21 mouse cellular contexts compared by ENCODE assay signal in the genomic region with DNA sequence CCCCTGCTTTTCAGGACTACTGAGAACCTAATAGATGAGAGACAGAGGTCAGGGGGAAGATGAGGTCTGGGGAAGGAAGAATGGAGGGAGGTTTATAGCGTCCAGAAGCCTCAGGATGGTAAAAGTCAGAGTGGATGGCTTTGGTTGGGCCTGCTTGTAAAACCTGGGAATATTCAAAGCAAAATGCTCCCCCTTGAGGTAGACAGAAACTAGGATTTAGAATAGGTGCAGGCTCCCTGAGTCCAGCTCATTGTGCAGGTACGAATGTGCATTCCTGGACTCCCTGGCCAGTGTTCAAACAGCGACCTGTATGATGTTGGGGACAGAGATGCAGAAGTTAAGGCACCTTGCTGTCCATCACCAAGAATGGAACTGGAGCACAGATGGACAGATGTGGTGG. TPM values are rescaled to one million over a fixed set of nuclear protein-coding genes. Genes with fewer than 3 reads are reported as not detected.
DNase-seq lines count a peak whose midpoint lies in the region; ATAC-seq and TF ChIP-seq lines count a peak whose summit lies in the region.
"Had no signal": no experiment of that assay in that cellular context is flagged by ENCODE, and none has a peak within 500 bp of the region (broad histone marks: within the 10 kb centered on the region; RNA-seq: fewer than 3 reads in every experiment).

No protein-coding gene starts in this region.

- no peak for TF ChIP-seq POLR2A in olfactory bulb, adult 2 months (IDR thresholded peaks at IDR 0.05; ENCODE audit: insufficient read depth, low read depth, low read length)

- H3K27ac ChIP-seq in layer of hippocampus, adult 2 months: no peak overlapping the region
- no peak overlapping the region for H3K27ac ChIP-seq in midbrain, postnatal 0 days (ENCODE audit: low read depth, low read length)
- H3K27ac ChIP-seq in midbrain, embryonic 13.5 days: no peak overlapping the region
- H3K27ac ChIP-seq in olfactory bulb, adult 2 months (ENCODE audit: insufficient read depth, low read depth, low read length): peak overlapping the region; percentile 35; the same call in 1 of the 2 replicates
- H3K27ac ChIP-seq: embryonic facial prominence, embryonic 12.5 days; heart, embryonic 13.5 days had no signal

- H3K36me3 ChIP-seq in midbrain, postnatal 0 days (ENCODE audit: insufficient read depth, low read length): no peaks in the 10 kb centered on the region
- H3K36me3 ChIP-seq in midbrain, embryonic 13.5 days: no peaks in the 10 kb centered on the region
- H3K36me3 ChIP-seq: embryonic facial prominence, embryonic 12.5 days; heart, embryonic 13.5 days had no signal

- peak; percentile 66 for TF ChIP-seq CTCF in layer of hippocampus, adult 2 months (conservative IDR thresholded peaks at IDR 0.05)
- peak; percentile 66 for TF ChIP-seq CTCF in midbrain, postnatal 0 days (IDR thresholded peaks at IDR 0.05)
- no peak for TF ChIP-seq CTCF in olfactory bulb, adult 2 months (IDR thresholded peaks at IDR 0.05; ENCODE audit: insufficient read depth, low read depth, low read length)

- no peak overlapping the region for H3K4me2 ChIP-seq in midbrain, postnatal 0 days (ENCODE audit: low read depth, low read length, poor library complexity, severe bottlenecking)
- no peak overlapping the region for H3K4me2 ChIP-seq in midbrain, embryonic 13.5 days (replicated peaks)
- H3K4me2 ChIP-seq: embryonic facial prominence, embryonic 12.5 days; heart, embryonic 13.5 days had no signal

- no peak for DNase-seq in frontal cortex, postnatal 36 days (ENCODE audit: low spot score in 2 of 2)
- no peak for DNase-seq in layer of hippocampus, adult 2 months (ENCODE audit: low spot score in 2 of 2)
- DNase-seq in layer of hippocampus, adult 9-11 months: no peak
- peak; percentile 53 for DNase-seq in midbrain, postnatal 0 days (ENCODE audit: low spot score)
- DNase-seq: adrenal gland, adult 2 months; adrenal gland, postnatal 25 days; cerebellum, adult 2 months; cerebellum, postnatal 10 days; gastrocnemius, postnatal 14 days; heart, postnatal 36 days had no signal

- H3K27me3 ChIP-seq in midbrain, postnatal 0 days (ENCODE audit: insufficient read depth, low read length): no peaks in the 10 kb centered on the region
- H3K27me3 ChIP-seq in midbrain, embryonic 13.5 days: no peaks in the 10 kb centered on the region
- H3K27me3 ChIP-seq: embryonic facial prominence, embryonic 12.5 days; Patski had no signal

- H3K4me1 ChIP-seq in midbrain, postnatal 0 days (ENCODE audit: insufficient read depth, low read length): no peaks in the 10 kb centered on the region
- H3K4me1 ChIP-seq in midbrain, embryonic 13.5 days (replicated peaks): peaks cover 4% of the 10 kb centered on the region
- peaks cover 40% of the 10 kb centered on the region for H3K4me1 ChIP-seq in olfactory bulb, adult 2 months (ENCODE audit: control insufficient read depth, insufficient read depth, low read length)
- H3K4me1 ChIP-seq: embryonic facial prominence, embryonic 12.5 days had no signal

- peak; percentile 80 for ATAC-seq in frontal cortex, adult (ENCODE audit: low TSS enrichment)
- ATAC-seq in midbrain, postnatal 0 days (ENCODE audit: low FRiP score): no peak
- ATAC-seq in midbrain, embryonic 13.5 days: no peak
- ATAC-seq: activated CD4-positive, CD25-positive, alpha-beta regulatory T cell, adult 4 months; forebrain, embryonic 14.5 days; hindbrain, embryonic 16.5 days; Patski had no signal

- H3K9ac ChIP-seq in midbrain, postnatal 0 days (replicated peaks; ENCODE audit: low read length, poor library complexity, severe bottlenecking): no peak overlapping the region
- no peak overlapping the region for H3K9ac ChIP-seq in midbrain, embryonic 13.5 days (replicated peaks)
- H3K9ac ChIP-seq: embryonic facial prominence, embryonic 12.5 days; heart, embryonic 13.5 days had no signal

- WGBS in midbrain, postnatal 0 days: 75% methylated on average over 3 of the region's 3 CpGs
- whole genome bisulfite sequencing in midbrain, embryonic 13.5 days: 76% methylated on average over 3 of the region's 3 CpGs
- 82% methylated on average over 3 of the region's 3 CpGs for WGBS in olfactory bulb, adult 2 months

- H3K4me3 ChIP-seq in layer of hippocampus, adult 2 months: no peak overlapping the region
- H3K4me3 ChIP-seq in midbrain, postnatal 0 days (ENCODE audit: low read depth, low read length): no peak overlapping the region
- no peak overlapping the region for H3K4me3 ChIP-seq in midbrain, embryonic 13.5 days (replicated peaks)
- no peak overlapping the region for H3K4me3 ChIP-seq in olfactory bulb, adult 2 months (ENCODE audit: insufficient read depth, low read depth, low read length)
- H3K4me3 ChIP-seq: embryonic facial prominence, embryonic 12.5 days; heart, embryonic 13.5 days had no signal

- no peaks in the 10 kb centered on the region for H3K9me3 ChIP-seq in midbrain, postnatal 0 days (ENCODE audit: low read length)
- H3K9me3 ChIP-seq in midbrain, embryonic 13.5 days: no peaks in the 10 kb centered on the region
- H3K9me3 ChIP-seq: embryonic facial prominence, embryonic 12.5 days; heart, embryonic 13.5 days had no signal

RNA-seq across cellular contexts. Expression of gene Iqsec3, which starts 47.6 kb away (rescaled TPM):
- total RNA-seq in layer of hippocampus, adult 2 months (2021): 100 to 1,000 TPM; 135 TPM
- total RNA-seq in midbrain, postnatal 0 days (2014; rRNA removed): 48.6 and 50.3 TPM in 2 replicates
- 9.5 and 10.7 TPM in 2 replicates for polyA plus RNA-seq in midbrain, postnatal 0 days (2015; fragmentation: Nextera tagmentation; extraction: Ambion mirVana)
- 6.7 and 7.0 TPM in 2 replicates for polyA plus RNA-seq in midbrain, embryonic 13.5 days (2015; fragmentation: Nextera tagmentation; extraction: Ambion mirVana)
- polyA plus RNA-seq in olfactory bulb, adult 2 months (2012; ENCODE audit: insufficient read depth, insufficient read length, low replicate concordance, missing spikeins): not detected in 2 replicates
- total RNA-seq: CH12.LX; common myeloid progenitor, adult 5-6 weeks had no signal
- polyA plus RNA-seq: activated CD4-positive, CD25-positive, alpha-beta regulatory T cell, adult 4 months; heart, embryonic 13.5 days had no signal
